Mouse (Mus musculus) T-helper 1 cell (primary cell): ENCODE results near the gene Prkci.

Experiments
- in situ Hi-C: fragments of 300-600 bp; cut with MboI, MseI; formaldehyde crosslinking; loops from one replicate; pipeline ENCODE4 v1.15.1; 2025; ENCODE audit warnings: high pct_unique_total_duplicates

The Prkci gene

GRCm38 (mm10) chr3:31038689-31039088, 43.1 kb downstream of the Prkci start:
- in situ Hi-C loops = no loop called here

DNA sequence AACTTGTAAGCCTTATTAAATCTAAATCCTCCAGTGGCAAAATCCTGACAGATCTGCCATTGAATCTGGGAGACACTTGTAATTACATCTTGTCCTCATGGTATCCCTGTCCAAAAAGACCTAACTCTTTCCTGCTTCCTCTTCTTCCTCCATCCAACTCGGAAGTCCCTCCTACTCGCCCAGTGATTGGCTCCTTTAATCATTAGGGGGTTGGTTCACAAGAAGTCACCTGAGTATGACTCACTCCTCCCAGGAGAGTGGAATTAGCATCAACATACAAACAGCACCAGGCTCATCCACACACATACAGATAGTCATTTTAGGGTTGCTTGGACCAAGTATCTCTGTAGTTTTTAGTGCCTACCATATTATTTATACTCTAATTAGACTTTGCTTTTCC, 47.4 kb downstream of the Prkci start:
- in situ Hi-C loops = no loop called here

GRCm38 (mm10) chr3:31047263-31047662, 51.7 kb downstream of the Prkci start:
- in situ Hi-C loops = loop anchor here (5.0 kb wide), 1 partner anchor 90 kb away; no protein-coding TSS in a partner anchor

GRCm38 (mm10) chr3:31049087-31049486, 53.5 kb downstream of the Prkci start:
- in situ Hi-C loops = loop anchor here (5.0 kb wide), 1 partner anchor 88 kb away; no protein-coding TSS in a partner anchor

DNA sequence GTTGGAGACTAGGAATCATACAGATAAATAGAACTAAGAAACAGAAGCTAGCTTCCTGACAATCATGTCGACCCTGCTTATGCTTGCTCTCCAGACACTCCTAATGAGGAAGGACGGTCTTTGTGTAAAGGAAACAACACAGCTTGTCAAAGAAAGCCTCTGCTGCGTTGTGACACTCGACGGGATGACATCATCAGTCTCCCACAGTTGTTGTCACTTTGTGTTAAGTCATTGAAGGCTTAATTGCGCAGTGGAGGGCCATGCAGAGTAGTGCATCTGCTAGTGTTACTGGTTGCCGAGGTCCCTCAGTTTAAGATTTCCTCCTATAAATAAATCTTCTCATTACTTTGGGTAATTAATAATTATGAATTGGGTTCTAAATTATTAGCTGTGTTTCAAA, 54.8 kb downstream of the Prkci start:
- in situ Hi-C loops = no loop called here

DNA sequence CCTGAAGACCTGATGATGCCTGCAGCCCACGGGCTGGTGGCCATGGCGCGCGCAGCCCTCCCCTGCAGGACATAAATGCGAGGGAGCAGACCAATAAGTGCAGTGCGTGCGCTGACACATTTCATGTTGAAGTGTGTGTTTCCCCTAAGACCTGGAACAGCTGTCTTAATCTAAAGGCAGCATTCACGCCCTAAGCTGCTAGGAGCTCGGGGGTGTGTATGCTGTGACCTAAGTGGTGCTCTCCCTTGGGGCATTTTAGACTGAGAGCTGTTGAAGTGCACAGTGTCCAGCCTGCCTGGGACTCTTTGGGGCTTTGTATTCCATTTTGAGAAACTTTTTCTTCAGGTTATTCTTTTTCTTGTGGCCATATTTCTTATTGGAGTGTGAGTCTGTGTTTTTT, 56.2 kb downstream of the Prkci start:
- in situ Hi-C loops = no loop called here

- in situ Hi-C loops = no loop called here
Measured at GRCm38 (mm10) chr3:31053191-31053590, 57.6 kb downstream of the Prkci start.

DNA sequence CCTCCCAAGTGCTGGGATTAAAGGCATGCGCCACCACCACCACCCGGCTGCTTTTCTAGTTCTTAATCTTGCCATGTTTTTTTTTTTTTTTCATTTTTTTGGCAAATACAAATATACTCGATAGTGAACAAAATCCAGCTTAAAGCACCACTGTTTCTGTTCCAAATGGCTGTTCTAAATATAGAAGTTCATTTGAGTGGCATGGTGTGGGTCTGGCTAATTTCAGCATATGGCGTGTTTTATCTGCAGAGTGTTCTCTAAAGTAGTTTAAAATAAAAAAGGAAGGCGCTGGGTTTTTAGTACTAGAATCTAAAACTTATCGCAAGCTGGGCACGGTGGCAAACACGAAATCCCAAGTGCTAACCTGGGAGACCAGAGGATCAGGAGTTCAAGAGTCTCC, 59.3 kb downstream of the Prkci start:
- in situ Hi-C loops = loop anchor here (5.0 kb wide), 1 partner anchor 52 kb away; no protein-coding TSS in a partner anchor

GRCm38 (mm10) chr3:31056047-31056650, 60.6 kb downstream of the Prkci start:
- in situ Hi-C loops = loop anchor here (5.0 kb wide), 1 partner anchor 51 kb away; no protein-coding TSS in a partner anchor

- in situ Hi-C loops = loop anchor here (5.0 kb wide), 1 partner anchor 50 kb away; no protein-coding TSS in a partner anchor
Measured at GRCm38 (mm10) chr3:31056651-31057627, 61.4 kb downstream of the Prkci start.

DNA sequence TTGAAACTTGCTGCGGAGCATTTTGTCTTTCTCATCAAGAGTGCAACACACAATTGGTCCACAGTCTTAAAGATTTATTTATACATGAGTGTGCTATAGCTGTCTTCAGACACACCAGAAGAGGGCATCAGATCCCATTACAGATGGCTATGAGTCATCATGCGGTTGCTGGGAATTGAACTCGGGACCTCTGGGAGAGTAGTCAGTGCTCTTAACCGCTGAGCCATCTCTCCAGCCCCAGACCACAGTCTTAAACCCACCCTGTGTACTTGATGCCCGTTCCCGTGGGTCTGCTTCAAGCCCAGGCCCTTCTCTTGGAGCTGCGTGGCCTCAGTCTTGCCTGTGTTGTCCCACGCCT, 65.2 kb downstream of the Prkci start:
- in situ Hi-C loops = no loop called here

DNA sequence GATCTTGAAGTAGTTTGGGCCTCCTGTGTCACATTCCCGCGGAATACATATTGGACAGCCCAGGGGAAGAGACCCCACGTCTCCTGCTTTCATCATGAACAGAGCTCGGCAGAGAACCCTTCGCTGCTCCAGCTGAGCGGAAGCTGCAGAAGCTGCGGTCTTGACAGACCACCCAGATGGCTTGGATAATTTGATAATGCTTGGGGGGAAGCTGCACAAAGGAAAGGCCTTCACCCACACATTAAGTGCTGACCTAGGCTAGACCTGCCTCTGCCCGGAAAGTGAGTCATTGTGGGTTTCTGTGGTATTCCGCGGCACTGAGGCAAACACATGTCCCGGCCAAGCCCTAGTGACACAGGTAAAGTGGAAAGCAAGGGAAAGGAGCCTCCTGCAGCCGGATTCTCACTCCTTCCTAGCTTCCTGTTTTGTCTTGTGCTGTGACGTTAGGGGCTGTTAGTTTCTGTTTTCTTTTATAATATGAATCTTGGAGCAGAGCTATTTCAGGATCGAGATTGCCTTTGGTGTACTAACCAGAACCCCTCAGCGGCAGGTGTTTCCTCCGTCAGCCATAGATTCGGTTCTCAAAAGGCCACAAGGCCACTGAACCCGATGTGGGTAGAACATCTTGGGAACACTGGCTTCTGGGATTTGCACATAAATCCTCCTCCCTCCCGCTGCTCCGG, 65.7 kb downstream of the Prkci start:
- in situ Hi-C loops = no loop called here

DNA sequence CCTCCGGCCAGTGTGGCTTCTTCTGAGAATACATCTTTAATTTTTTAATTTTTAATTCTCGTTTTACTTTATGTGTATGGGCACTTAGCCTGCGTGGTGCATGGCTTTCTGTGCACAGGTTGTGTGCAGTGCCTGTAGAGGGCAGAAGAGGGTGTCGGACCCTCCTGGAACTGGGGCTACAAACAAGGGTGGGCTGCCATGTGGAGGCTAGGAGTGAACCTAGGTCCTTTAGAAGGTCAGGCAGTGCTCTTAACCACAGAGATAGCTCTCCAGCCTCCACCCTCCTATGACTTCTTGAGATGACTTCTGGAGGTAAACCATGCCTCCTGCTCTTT, 66.2 kb downstream of the Prkci start:
- in situ Hi-C loops = no loop called here

DNA sequence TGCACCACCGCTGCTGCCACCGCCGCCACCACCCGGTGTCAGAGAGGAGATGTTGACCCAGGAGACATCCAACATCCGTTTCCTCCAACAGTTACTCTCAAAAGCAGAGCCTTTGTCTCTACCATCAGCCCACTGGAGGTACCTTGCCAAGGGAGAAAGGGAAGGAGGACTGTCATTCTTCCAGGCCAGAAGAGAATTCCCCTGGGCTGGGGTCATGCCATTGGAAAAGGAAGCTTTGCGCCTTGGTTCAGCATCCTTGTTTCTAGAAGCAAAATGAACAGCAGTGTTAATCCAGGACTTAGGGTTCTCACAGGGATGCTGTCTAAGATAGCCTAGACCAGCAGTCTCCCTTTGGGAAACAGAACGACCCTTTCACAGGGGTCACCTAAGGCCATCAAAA, 66.8 kb downstream of the Prkci start:
- in situ Hi-C loops = no loop called here

DNA sequence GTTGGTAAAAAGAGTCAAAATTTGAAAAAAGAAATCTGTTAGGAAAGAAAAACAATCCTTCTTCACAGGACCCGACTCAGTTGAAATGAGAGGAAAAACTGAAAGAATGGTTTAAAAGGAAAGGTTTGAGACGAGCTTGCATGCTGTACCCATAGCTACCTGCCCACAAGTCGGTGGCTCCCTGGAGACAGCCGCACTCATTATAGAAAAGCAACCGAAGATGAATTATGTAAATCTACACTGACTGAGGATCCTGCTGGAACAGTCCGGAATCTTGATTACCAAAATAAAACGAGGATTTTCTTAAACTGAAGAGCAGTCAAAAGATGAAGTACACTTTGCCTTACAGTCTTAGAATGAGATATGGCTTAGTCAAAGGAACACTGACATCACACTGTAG, 72.9 kb downstream of the Prkci start:
- in situ Hi-C loops = no loop called here

DNA sequence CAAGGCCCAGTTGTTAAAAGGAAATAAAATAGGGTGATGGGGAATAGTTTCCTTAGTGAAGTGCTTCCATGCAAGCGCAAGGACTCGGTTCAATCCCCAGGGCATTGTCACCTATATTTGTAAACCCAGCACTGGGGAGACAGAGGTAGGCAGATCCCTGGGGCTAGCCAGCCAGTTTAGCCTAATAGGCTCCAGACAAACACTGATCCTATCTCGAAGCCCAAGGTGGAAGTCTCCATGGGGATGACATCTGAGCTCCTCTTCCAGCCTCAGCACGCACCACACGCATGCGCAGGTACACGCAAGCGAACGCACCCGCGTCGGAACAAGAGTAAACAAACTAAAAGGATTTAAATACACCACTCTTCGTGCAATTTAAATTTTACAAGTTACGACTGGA, 76.3 kb downstream of the Prkci start:
- in situ Hi-C loops = no loop called here

DNA sequence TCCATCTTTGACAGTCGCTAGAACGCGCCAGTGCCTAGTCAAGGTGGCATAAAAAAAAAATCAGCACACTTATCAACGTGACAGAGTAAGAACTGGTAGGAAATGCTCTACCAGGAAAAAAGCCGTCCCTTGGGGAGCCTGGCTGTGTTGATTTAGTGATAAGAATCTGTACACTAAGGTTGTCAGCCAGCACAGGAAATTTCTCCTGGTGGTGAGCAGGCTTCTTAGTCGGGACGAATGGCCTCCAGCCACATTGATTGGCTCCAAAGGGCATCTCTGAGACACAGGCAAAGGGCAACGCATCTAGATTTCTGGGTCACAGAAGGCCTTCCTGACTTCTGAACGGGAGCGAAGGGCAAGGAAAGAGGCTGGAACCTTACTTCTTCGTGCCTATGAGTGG, 80.3 kb downstream of the Prkci start:
- in situ Hi-C loops = no loop called here

- in situ Hi-C loops = no loop called here
Measured at GRCm38 (mm10) chr3:31077068-31077703, 81.6 kb downstream of the Prkci start.

DNA sequence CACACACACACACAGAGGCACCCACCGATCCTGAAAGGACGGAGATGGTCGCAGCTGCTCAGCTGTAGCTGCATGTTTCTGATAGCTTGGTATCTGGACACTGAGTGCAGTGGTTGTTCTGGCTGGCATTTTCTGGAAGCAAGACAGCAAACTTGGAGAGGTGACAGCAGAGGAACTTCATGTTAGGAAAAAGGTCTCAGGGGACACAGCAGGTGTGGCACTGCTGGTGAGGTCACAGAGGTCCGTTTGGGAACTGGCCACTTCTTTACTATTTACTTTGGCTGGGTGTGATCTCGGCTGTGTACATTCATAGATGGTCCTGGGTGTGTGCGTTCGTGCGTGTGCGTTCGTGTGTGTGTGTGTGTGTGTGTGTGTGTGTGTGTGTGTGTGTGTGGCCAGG, 83.9 kb downstream of the Prkci start:
- in situ Hi-C loops = no loop called here

DNA sequence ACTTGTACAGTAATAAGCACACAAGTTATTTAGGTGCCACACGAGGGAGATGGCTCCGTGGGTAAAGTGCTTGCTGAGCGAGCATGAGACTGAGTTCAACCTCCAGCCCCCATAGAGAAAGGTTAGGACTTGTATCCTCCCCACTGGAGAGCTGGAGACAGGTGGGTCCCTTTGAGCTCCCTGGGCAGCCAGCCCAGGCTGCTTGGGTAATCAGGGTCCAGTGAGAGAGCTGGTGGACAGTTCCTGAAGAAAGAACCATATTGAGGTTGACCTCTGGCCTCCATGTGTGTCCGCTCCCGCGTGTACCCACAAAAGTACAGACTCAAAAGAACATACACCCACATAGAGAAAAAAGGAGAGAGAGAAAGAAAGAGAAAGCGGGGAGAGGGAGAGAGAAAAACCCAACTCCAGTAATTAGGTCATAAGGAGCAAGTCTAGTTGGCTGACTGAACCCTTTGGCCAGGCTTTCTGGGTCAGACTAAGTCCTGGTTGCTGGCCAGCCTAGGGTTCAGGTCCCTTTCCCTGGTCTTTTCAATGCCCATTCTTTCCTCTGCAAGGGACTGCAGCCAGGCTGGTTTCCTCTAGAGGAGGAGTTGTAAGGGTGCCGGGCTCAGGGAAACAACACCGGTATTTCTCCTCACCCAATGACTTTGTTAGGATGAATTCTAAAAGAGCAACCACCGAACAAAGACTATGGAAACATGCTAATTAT, 85.4 kb downstream of the Prkci start:
- in situ Hi-C loops = no loop called here

- in situ Hi-C loops = no loop called here
Measured at GRCm38 (mm10) chr3:31082838-31083506, 87.4 kb downstream of the Prkci start.
